Mouse (Mus musculus) liver, embryonic 15.5 days (tissue): ENCODE data around the gene Ehd4. TPM values are rescaled to one million over a fixed set of nuclear protein-coding genes. Genes with fewer than 3 reads are reported as not detected.

Experiments used
- ATAC-seq: fragments of 200-750 bp; cut with Nextera tagmentation; 2 replicates; pipeline ENCODE4 v1.8.0; 2017; ENCODE audit warnings: moderate number of reproducible peaks, mild to moderate bottlenecking, moderate library complexity; ENCODE audit not compliant: insufficient read depth
- H3K27ac ChIP-seq: fragments of 300-500 bp; sonication (generic); replicated peaks from 2 replicates; pipeline ENCODE4 v1.5.1; 2015; ENCODE audit warnings: mild to moderate bottlenecking, inconsistent platforms
- H3K27me3 ChIP-seq: fragments of 300-500 bp; sonication (generic); 2 replicates; pipeline ENCODE4 v1.6.1; 2015; ENCODE audit warnings: mild to moderate bottlenecking, inconsistent platforms
- H3K36me3 ChIP-seq: fragments of 300-500 bp; sonication (generic); replicated peaks from 2 replicates; pipeline ENCODE4 v1.6.1; 2015; ENCODE audit warnings: moderate library complexity, mild to moderate bottlenecking, inconsistent platforms
- H3K4me1 ChIP-seq: fragments of 300-500 bp; sonication (generic); replicated peaks from 2 replicates; pipeline ENCODE4 v1.6.1; 2015; ENCODE audit warnings: inconsistent platforms
- H3K4me2 ChIP-seq: fragments of 300-500 bp; sonication (generic); 2 replicates; pipeline ENCODE4 v1.6.1; 2015; ENCODE audit warnings: moderate library complexity, mild to moderate bottlenecking, inconsistent platforms
- H3K4me3 ChIP-seq: fragments of 300-500 bp; sonication (generic); replicated peaks from 2 replicates; pipeline ENCODE4 v1.5.1; 2015; ENCODE audit warnings: mild to moderate bottlenecking, inconsistent platforms
- H3K9ac ChIP-seq: fragments of 300-500 bp; sonication (generic); 2 replicates; pipeline ENCODE4 v1.6.1; 2015; ENCODE audit warnings: moderate library complexity, mild to moderate bottlenecking, inconsistent platforms
- H3K9me3 ChIP-seq: fragments of 300-500 bp; sonication (generic); replicated peaks from 2 replicates; pipeline ENCODE4 v1.6.1; 2016; ENCODE audit warnings: inconsistent platforms
- WGBS: fragments of 180-500 bp; shearing (Covaris S2); methylation state at CpG from one replicate; pipeline ENCODE4 v1.1.7; 2015; ENCODE audit warnings: mixed read lengths; ENCODE audit not compliant: insufficient replicate concordance; 5-methylcytosine and 5-hydroxymethylcytosine counted together
- polyA plus RNA-seq: library from polyadenylated mRNA; unstranded; fragments of >200 nt; fragmentation: Nextera tagmentation; extraction: Ambion mirVana; gene quantifications from 2 replicates; pipeline ENCODE4 v1.2.1, GENCODE M21; 2015

Ehd4 gene
- polyA plus RNA-seq, 1 experiment from 2014 or later: 23.4 TPM

GRCm38 (mm10) chr2:120076076-120076705, 78.2 kb downstream of the Ehd4 start:
- Histone ChIP-seq H3K27me3 (peaks cover 36% of the 10 kb centered on the region), H3K9me3 (no peaks in the 10 kb centered on the region), H3K4me1 (peaks cover 10% of the 10 kb centered on the region; the same call in 1 of the 2 replicates), H3K4me2 (peak overlapping the region; percentile 60), H3K27ac (no peak overlapping the region), H3K36me3 (no peaks in the 10 kb centered on the region), H3K4me3 (peak overlapping the region; percentile 27), H3K9ac (no peak overlapping the region)
- 0 out of 2 replicates have a peak, but pooled peaks have one; percentile 18 for ATAC-seq
- 3% methylated on average over 36 of the region's 36 CpGs for WGBS

- Histone ChIP-seq H3K4me3 (no peak overlapping the region), H3K27me3 (peaks cover 36% of the 10 kb centered on the region), H3K4me2 (no peak overlapping the region), H3K4me1 (peaks cover 10% of the 10 kb centered on the region; the same call in 1 of the 2 replicates), H3K9me3 (no peaks in the 10 kb centered on the region), H3K9ac (no peak overlapping the region), H3K36me3 (no peaks in the 10 kb centered on the region), H3K27ac (no peak overlapping the region)
- ATAC-seq: no peak
- 81% methylated on average over 4 of the region's 4 CpGs for WGBS
Observed at GRCm38 (mm10) chr2:120074096-120074495, 80.3 kb downstream of the Ehd4 start.

DNA sequence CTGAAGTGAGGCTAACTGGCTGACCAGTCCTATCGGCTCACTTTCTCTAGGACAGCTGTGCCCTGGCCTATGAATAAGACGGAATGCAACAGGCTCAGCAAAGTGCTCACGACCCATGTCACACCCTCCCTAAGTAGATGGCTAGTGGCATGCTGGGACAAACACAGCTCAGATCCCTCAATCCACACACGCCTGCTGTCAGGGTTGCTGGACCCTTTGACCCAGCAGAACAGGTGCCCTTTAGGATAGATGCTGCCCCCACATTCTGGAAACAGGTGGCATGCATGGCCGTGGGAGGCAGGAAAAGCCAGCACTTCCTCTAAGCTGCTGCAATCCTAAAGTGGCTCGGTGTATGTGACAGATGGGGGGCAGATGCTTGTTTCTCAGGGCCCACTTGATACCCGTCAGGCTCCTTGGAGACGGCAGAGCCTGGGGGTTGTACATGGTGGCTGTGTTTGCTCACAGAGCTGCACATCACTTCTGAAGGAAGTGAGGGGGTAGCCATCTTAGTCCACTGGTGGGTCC, 84.9 kb downstream of the Ehd4 start:
- H3K27me3 ChIP-seq: peaks cover 11% of the 10 kb centered on the region; the same call in 1 of the 2 replicates
- no peaks in the 10 kb centered on the region for H3K4me1 ChIP-seq
- no peaks in the 10 kb centered on the region for H3K36me3 ChIP-seq
- ATAC-seq: no peak
- no peak overlapping the region for H3K4me3 ChIP-seq
- H3K4me2 ChIP-seq: no peak overlapping the region
- H3K9me3 ChIP-seq: no peaks in the 10 kb centered on the region
- H3K27ac ChIP-seq: no peak overlapping the region
- H3K9ac ChIP-seq: no peak overlapping the region
- WGBS: 53% methylated on average over 8 of the region's 8 CpGs

GRCm38 (mm10) chr2:120068555-120069465, 85.6 kb downstream of the Ehd4 start:
- no peak for ATAC-seq
- Histone ChIP-seq H3K36me3 (no peaks in the 10 kb centered on the region), H3K9ac (no peak overlapping the region), H3K27me3 (peaks cover 7% of the 10 kb centered on the region; the same call in 1 of the 2 replicates), H3K4me3 (no peak overlapping the region), H3K27ac (no peak overlapping the region), H3K4me1 (no peaks in the 10 kb centered on the region), H3K9me3 (no peaks in the 10 kb centered on the region), H3K4me2 (no peak overlapping the region)
- 46% methylated on average over 16 of the region's 16 CpGs for WGBS

DNA sequence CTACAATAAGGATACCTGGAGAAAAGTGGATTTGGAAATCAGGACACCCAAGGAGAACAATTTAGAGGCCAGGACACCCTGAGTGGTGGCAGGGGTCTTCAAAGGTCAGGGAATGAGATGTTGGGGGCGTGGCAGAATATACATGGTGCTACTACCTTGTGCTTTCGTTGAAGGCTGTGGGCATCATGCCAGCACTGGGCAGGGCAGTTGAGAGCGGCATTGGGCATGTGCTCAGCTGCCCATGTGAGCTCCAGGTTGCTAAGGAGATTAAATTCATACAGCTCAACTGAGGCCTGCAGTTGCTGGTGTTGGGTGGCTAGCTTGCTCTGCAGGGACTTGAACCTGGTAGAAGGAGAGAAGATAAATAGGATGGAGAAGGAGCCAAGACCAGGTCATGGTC, 88.2 kb downstream of the Ehd4 start:
- ATAC-seq: no peak

DNA sequence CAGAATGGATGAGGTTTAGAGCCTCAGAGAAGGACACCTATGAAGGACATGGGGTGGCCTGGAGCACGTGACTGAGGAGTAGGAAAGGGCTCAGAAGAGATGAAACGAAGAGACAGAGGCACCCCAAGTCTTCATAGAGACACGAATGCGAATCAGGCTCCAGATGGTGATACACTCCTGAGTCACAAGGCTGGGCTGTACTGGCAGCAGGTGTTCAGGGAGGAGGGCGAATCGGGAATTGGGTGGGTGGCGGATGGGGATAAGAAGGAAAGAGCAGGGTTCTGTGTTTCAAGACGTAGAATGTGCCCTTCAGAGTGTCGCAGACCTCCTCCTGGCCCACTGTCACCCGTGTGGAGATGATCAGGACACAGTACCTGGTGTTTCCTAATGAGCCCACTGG, 89.2 kb downstream of the Ehd4 start:
- no peaks in the 10 kb centered on the region for H3K9me3 ChIP-seq
- no peak overlapping the region for H3K9ac ChIP-seq
- H3K27ac ChIP-seq: no peak overlapping the region
- no peak overlapping the region for H3K4me3 ChIP-seq
- H3K4me2 ChIP-seq: no peak overlapping the region
- H3K4me1 ChIP-seq: no peaks in the 10 kb centered on the region
- H3K27me3 ChIP-seq: peaks cover 6% of the 10 kb centered on the region; the same call in 1 of the 2 replicates
- WGBS: 74% methylated on average over 10 of the region's 10 CpGs
- no peaks in the 10 kb centered on the region for H3K36me3 ChIP-seq
- ATAC-seq: no peak

More for the DNA sequence above, 88.2 kb downstream of the Ehd4 start:
- Histone ChIP-seq H3K9ac (no peak overlapping the region), H3K4me3 (no peak overlapping the region), H3K9me3 (no peaks in the 10 kb centered on the region), H3K4me2 (no peak overlapping the region), H3K27ac (no peak overlapping the region), H3K27me3 (peaks cover 6% of the 10 kb centered on the region; the same call in 1 of the 2 replicates), H3K4me1 (no peaks in the 10 kb centered on the region), H3K36me3 (no peaks in the 10 kb centered on the region)
- WGBS: 64% methylated on average over 3 of the region's 3 CpGs

DNA sequence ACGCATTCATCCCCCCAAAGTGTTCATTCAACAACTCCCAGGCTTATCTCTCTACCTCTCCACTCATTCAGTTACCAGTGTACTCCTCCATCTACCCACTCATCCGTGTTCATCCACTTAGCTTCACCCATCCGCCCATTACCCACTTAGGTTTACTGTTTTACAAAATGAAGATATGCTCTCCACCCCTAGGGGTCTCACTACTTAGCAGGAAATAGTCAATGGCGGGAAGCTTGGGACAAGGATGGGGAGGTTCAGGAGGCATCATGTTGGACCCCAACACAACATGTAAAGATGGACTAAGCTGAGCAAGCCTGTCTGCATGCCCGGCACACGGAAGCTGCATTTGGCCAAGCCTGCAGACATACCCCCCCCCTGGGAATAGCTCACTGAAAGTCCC, 89.8 kb downstream of the Ehd4 start:
- Histone ChIP-seq H3K9me3 (no peaks in the 10 kb centered on the region), H3K9ac (no peak overlapping the region), H3K4me3 (no peak overlapping the region), H3K4me2 (no peak overlapping the region), H3K27ac (no peak overlapping the region), H3K27me3 (peaks cover 6% of the 10 kb centered on the region; the same call in 1 of the 2 replicates), H3K4me1 (no peaks in the 10 kb centered on the region), H3K36me3 (no peaks in the 10 kb centered on the region)
- ATAC-seq: no peak
- WGBS: 64% methylated on average over 6 of the region's 6 CpGs

GRCm38 (mm10) chr2:120062248-120062647, 92.2 kb downstream of the Ehd4 start:
- no peak overlapping the region for H3K27ac ChIP-seq
- no peaks in the 10 kb centered on the region for H3K9me3 ChIP-seq
- no peaks in the 10 kb centered on the region for H3K36me3 ChIP-seq
- WGBS: 75% methylated on average over 8 of the region's 8 CpGs
- no peaks in the 10 kb centered on the region for H3K4me1 ChIP-seq
- ATAC-seq: no peak
- H3K27me3 ChIP-seq: no peaks in the 10 kb centered on the region; the same call in 1 of the 2 replicates
- no peak overlapping the region for H3K4me3 ChIP-seq
- H3K9ac ChIP-seq: no peak overlapping the region
- H3K4me2 ChIP-seq: no peak overlapping the region

GRCm38 (mm10) chr2:120060651-120061050, 93.8 kb downstream of the Ehd4 start:
- Histone ChIP-seq H3K9ac (no peak overlapping the region), H3K4me1 (no peaks in the 10 kb centered on the region), H3K9me3 (no peaks in the 10 kb centered on the region), H3K27me3 (no peaks in the 10 kb centered on the region; the same call in 1 of the 2 replicates), H3K4me2 (no peak overlapping the region), H3K27ac (no peak overlapping the region), H3K4me3 (no peak overlapping the region), H3K36me3 (no peaks in the 10 kb centered on the region)
- WGBS: 63% methylated on average over 9 of the region's 9 CpGs
- no peak for ATAC-seq

DNA sequence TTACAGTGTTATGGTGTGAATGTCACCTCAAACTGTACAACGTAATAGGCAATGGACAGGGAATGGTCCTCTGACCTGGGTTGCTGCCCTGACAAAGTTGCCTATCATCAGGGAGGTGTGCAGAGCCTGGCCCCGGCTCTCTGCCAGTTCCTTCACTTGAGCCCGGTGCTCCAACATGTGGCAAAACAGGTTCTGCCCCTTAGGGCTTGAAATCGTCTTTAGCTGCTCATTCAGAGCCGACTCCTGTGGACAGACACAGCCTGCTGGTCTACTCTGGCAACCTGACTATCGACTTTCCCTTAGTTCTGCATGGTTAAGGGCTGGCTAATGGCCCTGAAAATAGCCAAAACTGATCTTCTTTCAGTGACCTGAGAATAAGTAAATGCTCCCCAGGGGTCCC, 94.2 kb downstream of the Ehd4 start:
- H3K27me3 ChIP-seq: no peaks in the 10 kb centered on the region; the same call in 1 of the 2 replicates
- H3K36me3 ChIP-seq: no peaks in the 10 kb centered on the region
- H3K4me1 ChIP-seq: no peaks in the 10 kb centered on the region
- no peak overlapping the region for H3K9ac ChIP-seq
- no peak overlapping the region for H3K4me3 ChIP-seq
- ATAC-seq: no peak
- 54% methylated on average over 6 of the region's 6 CpGs for WGBS
- no peak overlapping the region for H3K27ac ChIP-seq
- H3K9me3 ChIP-seq: no peaks in the 10 kb centered on the region
- no peak overlapping the region for H3K4me2 ChIP-seq

DNA sequence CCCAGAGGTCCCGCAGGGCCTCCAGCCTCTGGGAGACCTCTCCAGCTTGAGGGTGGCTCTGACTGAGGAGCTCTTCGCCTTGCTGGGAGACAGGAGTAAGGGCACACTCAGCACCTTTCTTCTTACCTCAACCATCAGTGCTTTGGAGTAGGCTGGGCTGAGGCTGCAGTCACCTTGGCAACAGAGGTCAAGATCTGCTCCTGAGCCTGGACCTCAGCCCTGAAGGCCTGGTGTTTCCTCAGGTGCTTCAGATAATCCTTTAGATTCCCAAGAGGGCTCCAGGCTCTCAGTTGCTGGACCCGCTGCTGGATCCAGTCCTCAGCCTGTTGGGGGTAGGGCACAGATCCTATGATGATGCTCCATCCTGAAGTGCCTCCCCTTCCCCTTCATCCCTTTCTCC, 94.9 kb downstream of the Ehd4 start:
- Histone ChIP-seq H3K4me1 (no peaks in the 10 kb centered on the region), H3K27ac (no peak overlapping the region), H3K4me3 (no peak overlapping the region), H3K4me2 (no peak overlapping the region), H3K9ac (no peak overlapping the region), H3K27me3 (no peaks in the 10 kb centered on the region; the same call in 1 of the 2 replicates), H3K36me3 (no peaks in the 10 kb centered on the region), H3K9me3 (no peaks in the 10 kb centered on the region)
- WGBS: 52% methylated on average over 3 of the region's 3 CpGs
- ATAC-seq: no peak
